Mouse (Mus musculus): Measurements from ENCODE around the gene Mlf2. TPM values are rescaled to one million over a fixed set of nuclear protein-coding genes. Genes with fewer than 3 reads are reported as not detected.

The Mlf2 gene
- total RNA-seq, 2 experiments from 2014 or later = 57.0 to 71.3 TPM

Other genes starting within 250 kb of the Mlf2 start
- 204 and 205 TPM in 2 replicates for gene Emg1, start 219.2 kb upstream of the Mlf2 start, total RNA-seq (2015)
- 304 and 317 TPM in 2 replicates for gene Emg1, start 219.2 kb upstream of the Mlf2 start, total RNA-seq (2017)
- 229 and 271 TPM in 2 replicates for gene Phb2, start 219.1 kb upstream of the Mlf2 start, total RNA-seq (2015)
- gene Phb2, start 219.1 kb upstream of the Mlf2 start, total RNA-seq (2017) = 335 and 374 TPM in 2 replicates
- gene Ptpn6, start 192.7 kb upstream of the Mlf2 start, total RNA-seq (2015) = 115 and 121 TPM in 2 replicates
- 398 and 466 TPM in 2 replicates for gene Ptpn6, start 192.7 kb upstream of the Mlf2 start, total RNA-seq (2017)
- gene Grcc10, start 190.0 kb upstream of the Mlf2 start, total RNA-seq (2015) = 171 and 179 TPM in 2 replicates
- gene Grcc10, start 190.0 kb upstream of the Mlf2 start, total RNA-seq (2017) = 99.5 and 133 TPM in 2 replicates
- gene Gm45234, start 175.4 kb upstream of the Mlf2 start, total RNA-seq (2015) = not detected in 2 replicates
- gene Gm45234, start 175.4 kb upstream of the Mlf2 start, total RNA-seq (2017) = not detected in 2 replicates
- gene Atn1, start 174.9 kb upstream of the Mlf2 start, total RNA-seq (2015) = 25.2 and 25.7 TPM in 2 replicates
- 1.2 and 2.9 TPM in 2 replicates for gene Atn1, start 174.9 kb upstream of the Mlf2 start, total RNA-seq (2017)
- gene Eno2, start 161.7 kb upstream of the Mlf2 start, total RNA-seq (2015) = not detected in 2 replicates
- not detected in 2 replicates for gene Eno2, start 161.7 kb upstream of the Mlf2 start, total RNA-seq (2017)
- not detected in 2 replicates for gene Lrrc23, start 151.7 kb upstream of the Mlf2 start, total RNA-seq (2015)
- 0.17 TPM in 1 of 2 replicates, not detected in the other for gene Lrrc23, start 151.7 kb upstream of the Mlf2 start, total RNA-seq (2017)
- 1.6 and 2.2 TPM in 2 replicates for gene Spsb2, start 122.7 kb upstream of the Mlf2 start, total RNA-seq (2015)
- gene Spsb2, start 122.7 kb upstream of the Mlf2 start, total RNA-seq (2017) = 6.0 and 9.0 TPM in 2 replicates
- 279 and 298 TPM in 2 replicates for gene Tpi1, start 117.1 kb upstream of the Mlf2 start, total RNA-seq (2015)
- gene Tpi1, start 117.1 kb upstream of the Mlf2 start, total RNA-seq (2017) = 240 and 287 TPM in 2 replicates
- 42.0 and 46.7 TPM in 2 replicates for gene Usp5, start 101.9 kb upstream of the Mlf2 start, total RNA-seq (2015)
- 86.1 and 87.7 TPM in 2 replicates for gene Usp5, start 101.9 kb upstream of the Mlf2 start, total RNA-seq (2017)
- 130 and 145 TPM in 2 replicates for gene Cdca3, start 101.8 kb upstream of the Mlf2 start, total RNA-seq (2015)
- gene Cdca3, start 101.8 kb upstream of the Mlf2 start, total RNA-seq (2017) = 149 and 159 TPM in 2 replicates
- not detected in 2 replicates for gene Gnb3, start 91.1 kb upstream of the Mlf2 start, total RNA-seq (2015)
- gene Gnb3, start 91.1 kb upstream of the Mlf2 start, total RNA-seq (2017) = not detected in 2 replicates
- 1.3 and 3.5 TPM in 2 replicates for gene P3h3, start 73.6 kb upstream of the Mlf2 start, total RNA-seq (2015)
- gene P3h3, start 73.6 kb upstream of the Mlf2 start, total RNA-seq (2017) = 1.00 and 2.5 TPM in 2 replicates
- gene Gpr162, start 67.4 kb upstream of the Mlf2 start, total RNA-seq (2015) = not detected in 2 replicates
- gene Gpr162, start 67.4 kb upstream of the Mlf2 start, total RNA-seq (2017) = not detected in 2 replicates
- gene Cd4, start 43.2 kb upstream of the Mlf2 start, total RNA-seq (2015) = 0.42 and 1.0 TPM in 2 replicates
- gene Cd4, start 43.2 kb upstream of the Mlf2 start, total RNA-seq (2017) = 0.08 and 1.0 TPM in 2 replicates
- gene Lag3, start 19.7 kb upstream of the Mlf2 start, total RNA-seq (2015) = 0.81 and 1.3 TPM in 2 replicates
- gene Lag3, start 19.7 kb upstream of the Mlf2 start, total RNA-seq (2017) = 0.08 and 1.0 TPM in 2 replicates
- gene Ptms, start 11.3 kb upstream of the Mlf2 start, total RNA-seq (2015) = 15.9 and 18.8 TPM in 2 replicates
- 14.0 and 26.1 TPM in 2 replicates for gene Ptms, start 11.3 kb upstream of the Mlf2 start, total RNA-seq (2017)
- 86.3 and 90.2 TPM in 2 replicates for gene Cops7a, start 34.2 kb downstream of the Mlf2 start, total RNA-seq (2015)
- gene Cops7a, start 34.2 kb downstream of the Mlf2 start, total RNA-seq (2017) = 56.1 and 61.8 TPM in 2 replicates
- 0.15 TPM in 1 of 2 replicates, not detected in the other for gene Pianp, start 65.3 kb downstream of the Mlf2 start, total RNA-seq (2015)
- not detected in 2 replicates for gene Pianp, start 65.3 kb downstream of the Mlf2 start, total RNA-seq (2017)
- gene Zfp384, start 77.8 kb downstream of the Mlf2 start, total RNA-seq (2015) = 67.9 and 69.9 TPM in 2 replicates
- 26.2 and 29.3 TPM in 2 replicates for gene Zfp384, start 77.8 kb downstream of the Mlf2 start, total RNA-seq (2017)
- gene Ing4, start 108.4 kb downstream of the Mlf2 start, total RNA-seq (2015) = 22.8 and 25.2 TPM in 2 replicates
- gene Ing4, start 108.4 kb downstream of the Mlf2 start, total RNA-seq (2017) = 44.4 and 49.8 TPM in 2 replicates
- 8.1 and 9.5 TPM in 2 replicates for gene Acrbp, start 118.3 kb downstream of the Mlf2 start, total RNA-seq (2015)
- 3.6 and 5.8 TPM in 2 replicates for gene Acrbp, start 118.3 kb downstream of the Mlf2 start, total RNA-seq (2017)
- 6.7 and 10.6 TPM in 2 replicates for gene Lpar5, start 136.5 kb downstream of the Mlf2 start, total RNA-seq (2015)
- gene Lpar5, start 136.5 kb downstream of the Mlf2 start, total RNA-seq (2017) = 3.5 and 6.7 TPM in 2 replicates
- 85.7 and 91.6 TPM in 2 replicates for gene Chd4, start 164.6 kb downstream of the Mlf2 start, total RNA-seq (2015)
- 299 and 375 TPM in 2 replicates for gene Chd4, start 164.6 kb downstream of the Mlf2 start, total RNA-seq (2017)
- gene Nop2, start 200.5 kb downstream of the Mlf2 start, total RNA-seq (2015) = 42.8 and 43.7 TPM in 2 replicates
- 82.3 and 83.8 TPM in 2 replicates for gene Nop2, start 200.5 kb downstream of the Mlf2 start, total RNA-seq (2017)
- gene Iffo1, start 213.9 kb downstream of the Mlf2 start, total RNA-seq (2015) = 14.3 and 18.1 TPM in 2 replicates
- 14.2 and 15.7 TPM in 2 replicates for gene Iffo1, start 213.9 kb downstream of the Mlf2 start, total RNA-seq (2017)
- gene Gapdh, start 235.1 kb downstream of the Mlf2 start, total RNA-seq (2015) = 3,979 and 4,068 TPM in 2 replicates
- gene Gapdh, start 235.1 kb downstream of the Mlf2 start, total RNA-seq (2017) = 1,418 and 1,569 TPM in 2 replicates

All from megakaryocyte progenitor cell, adult 5-6 weeks (primary cell).